Mouse (Mus musculus): ENCODE measurements at regions not wholly inside any gene's neighbourhood (a gene's known extent, or its start where the extent isn't known, plus 50 kb on each side); places are given as distances from the start of the nearest gene placed in this dataset.

GRCm38 (mm10) chr7:68945886-68946863 lies 197.1 kb upstream of the Arrdc4 start:
- DNase-seq (ENCODE audit: low read depth in 2 of 2, low spot score in 2 of 2), result no peak

- DNase-seq (ENCODE audit: low read depth in 2 of 2, low spot score in 2 of 2), result no peak
Measured at GRCm38 (mm10) chr7:68930627-68931334, 181.7 kb upstream of the Arrdc4 start.

DNA sequence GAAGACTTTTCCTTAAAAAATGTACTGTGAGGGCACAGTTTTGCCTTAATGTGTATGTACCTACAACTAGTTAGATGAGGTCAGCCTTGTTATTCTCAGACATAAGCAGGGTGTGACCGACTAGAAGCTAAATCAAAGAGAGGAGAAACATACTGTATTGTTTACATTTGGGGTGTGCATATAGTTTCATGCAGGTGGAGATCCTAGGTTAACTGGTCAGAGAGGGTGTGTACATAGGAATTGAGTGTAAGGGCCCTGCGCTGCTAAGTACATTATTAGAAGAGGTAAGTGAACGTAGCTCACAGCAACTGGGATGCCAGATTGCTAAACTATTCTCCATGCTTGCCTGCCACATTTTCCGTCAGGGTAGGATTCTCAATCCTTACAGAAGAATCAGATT lies 180.6 kb upstream of the Arrdc4 start:
- DNase-seq (ENCODE audit: low read depth in 2 of 2, low spot score in 2 of 2), result no peak

GRCm38 (mm10) chr7:68925640-68926039 lies 176.6 kb upstream of the Arrdc4 start:
- DNase-seq (ENCODE audit: low read depth in 2 of 2, low spot score in 2 of 2), result no peak

GRCm38 (mm10) chr7:68918632-68919435 lies 169.8 kb upstream of the Arrdc4 start:
- DNase-seq (ENCODE audit: low read depth in 2 of 2, low spot score in 2 of 2), result no peak

DNA sequence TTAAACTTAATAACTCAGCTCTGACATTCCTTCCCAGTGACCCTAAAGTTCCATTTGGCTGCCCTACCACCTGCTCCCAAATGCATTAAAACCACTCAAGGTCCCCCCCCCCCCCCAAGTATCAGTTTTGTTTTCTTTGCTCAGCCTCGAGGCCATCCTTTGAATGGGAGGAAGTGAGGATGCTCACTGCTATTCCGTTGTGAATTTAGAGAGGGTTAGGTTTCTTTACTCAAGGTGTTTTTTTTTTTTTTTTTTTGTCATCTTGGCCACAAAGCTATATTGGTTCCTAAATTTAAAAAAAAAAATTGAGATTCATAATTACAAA lies 168.8 kb upstream of the Arrdc4 start:
- DNase-seq (ENCODE audit: low read depth in 2 of 2, low spot score in 2 of 2), result no peak

GRCm38 (mm10) chr7:68917137-68917875 lies 168.3 kb upstream of the Arrdc4 start:
- DNase-seq (ENCODE audit: low read depth in 2 of 2, low spot score in 2 of 2), result no peak

- DNase-seq (ENCODE audit: low read depth in 2 of 2, low spot score in 2 of 2), result no peak
Measured at GRCm38 (mm10) chr7:68915976-68916375, 166.9 kb upstream of the Arrdc4 start.

- no peak for DNase-seq (ENCODE audit: low read depth in 2 of 2, low spot score in 2 of 2)
Measured at GRCm38 (mm10) chr7:68914344-68914743, 165.3 kb upstream of the Arrdc4 start.

DNA sequence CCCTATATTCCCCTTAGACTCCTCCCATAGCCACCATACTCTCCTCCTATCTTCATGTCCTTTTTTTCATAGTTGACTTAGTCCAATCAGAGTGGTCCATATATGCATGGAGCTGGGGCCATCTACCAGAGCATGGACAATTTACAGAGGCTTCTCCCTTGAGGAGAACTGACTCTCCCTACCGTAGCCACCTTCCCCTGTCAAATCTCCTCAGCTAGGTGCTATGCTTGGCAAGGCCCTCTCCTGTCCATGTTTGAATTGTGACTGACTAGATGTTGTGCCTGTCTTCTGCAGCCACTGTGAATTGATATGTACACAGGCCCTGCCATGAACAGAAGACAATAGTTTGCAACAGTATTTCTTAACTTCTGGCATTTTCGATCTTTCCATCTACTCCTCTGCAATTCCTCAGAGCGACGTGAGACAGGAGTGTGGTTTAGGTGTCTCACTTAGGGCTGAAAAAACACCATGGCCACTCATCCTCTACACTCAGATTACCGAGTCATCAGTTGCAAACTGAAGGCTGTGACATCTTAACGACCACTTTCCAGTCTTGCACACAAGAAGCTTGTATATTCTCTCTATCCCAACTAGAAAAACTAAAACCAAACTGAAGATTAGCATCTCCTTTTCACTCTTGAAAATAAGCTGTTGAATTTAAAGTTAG lies 163.1 kb upstream of the Arrdc4 start:
- DNase-seq (ENCODE audit: low read depth in 2 of 2, low spot score in 2 of 2), result no peak

DNA sequence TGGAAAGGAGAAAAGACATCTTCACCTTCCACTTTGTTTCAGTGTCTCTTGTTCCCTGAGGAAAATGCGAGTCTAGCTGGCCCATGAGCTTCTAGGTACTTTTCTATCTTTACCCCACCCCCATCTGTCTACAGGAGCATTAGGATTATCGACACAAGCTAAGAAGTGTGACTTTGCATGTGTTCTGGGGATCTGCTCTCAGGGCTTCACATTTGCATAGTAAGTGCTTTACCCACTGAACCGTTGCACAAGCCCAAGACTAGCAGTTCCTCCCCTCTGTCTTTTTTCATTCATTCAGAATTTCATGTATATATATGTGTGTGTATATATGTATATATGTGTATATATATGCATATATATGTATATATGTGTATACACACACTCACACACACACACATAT lies 162.5 kb upstream of the Arrdc4 start:
- DNase-seq (ENCODE audit: low read depth in 2 of 2, low spot score in 2 of 2), result no peak

DNA sequence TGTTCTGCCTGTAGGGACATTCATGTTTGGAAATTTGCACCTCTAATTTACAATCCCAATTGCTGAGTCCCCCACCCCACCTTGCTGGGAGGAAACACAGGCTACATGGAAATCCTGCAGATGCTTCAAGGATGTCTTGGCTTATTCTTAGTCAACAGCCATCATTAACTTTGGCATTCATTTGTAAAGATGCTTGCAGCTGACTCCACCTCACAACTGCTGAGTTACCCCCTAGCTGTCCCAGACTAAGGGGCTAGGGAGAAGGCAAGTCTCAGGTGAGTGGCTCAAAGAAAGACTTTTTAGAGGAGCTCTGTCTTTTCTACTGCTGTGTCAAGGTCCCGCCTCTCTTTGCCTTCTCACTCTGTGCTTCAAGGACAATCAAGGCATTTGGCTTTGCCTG lies 160.7 kb upstream of the Arrdc4 start:
- DNase-seq (ENCODE audit: low read depth in 2 of 2, low spot score in 2 of 2), result no peak

DNA sequence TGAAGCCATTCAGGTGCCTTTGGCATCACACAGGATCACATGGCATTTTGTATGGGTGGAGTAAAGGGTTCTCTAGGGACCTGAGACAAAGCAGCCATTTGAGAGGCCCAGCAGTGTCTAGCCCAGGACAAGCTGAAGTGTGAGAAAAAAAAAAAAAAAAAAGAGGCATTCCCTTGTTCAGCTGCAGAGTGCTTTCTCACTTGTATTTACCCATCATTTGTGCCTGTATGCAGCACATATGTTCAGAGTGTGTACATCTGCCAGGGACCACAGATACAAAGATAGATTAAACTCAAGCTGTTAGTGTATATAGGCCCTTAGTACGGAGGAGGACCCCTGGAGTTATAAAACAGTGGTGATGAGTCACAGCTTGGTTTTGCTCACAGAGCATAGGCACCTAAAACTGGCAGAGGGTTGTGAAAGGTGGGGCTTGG lies 159.4 kb upstream of the Arrdc4 start:
- no peak for DNase-seq (ENCODE audit: low read depth in 2 of 2, low spot score in 2 of 2)

DNA sequence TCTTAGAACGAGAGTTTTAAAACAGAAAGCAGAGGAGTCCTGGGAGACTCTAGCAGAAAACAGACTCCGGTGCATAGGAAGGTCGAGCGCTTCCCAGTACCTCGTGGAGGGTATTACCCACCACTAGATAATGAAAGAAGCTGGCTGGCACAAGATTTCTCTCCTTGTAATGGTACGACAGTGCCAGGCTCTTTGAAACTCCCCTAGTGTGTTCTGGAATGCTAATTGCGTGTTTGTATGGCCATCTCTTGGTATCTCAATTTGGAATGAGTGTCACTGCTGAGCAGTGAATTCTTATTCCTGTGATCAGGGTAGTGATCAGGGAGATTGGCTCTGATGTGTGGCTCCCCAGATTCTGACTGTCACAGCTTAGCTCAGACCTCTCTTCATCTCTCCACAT lies 158.8 kb upstream of the Arrdc4 start:
- DNase-seq (ENCODE audit: low read depth in 2 of 2, low spot score in 2 of 2), result no peak

DNA sequence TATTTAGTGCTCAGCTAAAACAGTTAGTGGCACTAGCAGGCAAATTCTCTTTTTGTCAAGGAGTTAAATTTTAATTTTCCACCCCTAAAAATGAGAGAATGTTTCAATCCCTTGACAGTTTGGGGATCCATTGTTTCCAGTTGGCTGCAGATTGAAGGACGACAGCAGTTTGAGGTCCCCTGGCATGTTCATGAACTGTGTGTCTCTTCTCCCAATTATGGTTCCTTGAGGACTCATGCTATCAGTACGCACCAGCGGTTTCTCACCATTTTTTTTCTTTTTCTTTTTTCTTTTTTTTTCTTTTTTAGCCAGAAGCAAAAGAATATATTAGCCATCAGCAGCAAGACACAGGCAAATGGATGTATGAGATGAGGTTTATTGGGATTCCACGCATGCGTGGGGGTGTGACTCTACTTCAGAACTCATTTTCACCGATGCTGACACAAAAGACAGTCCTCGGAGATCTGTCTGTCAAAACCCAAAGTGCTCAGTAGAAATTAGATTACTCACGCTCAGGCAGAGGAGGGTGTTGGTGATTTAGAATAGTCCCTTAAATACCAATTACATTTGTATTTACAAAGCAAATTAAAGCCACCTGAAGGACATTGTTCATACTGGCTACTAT lies 157.8 kb upstream of the Arrdc4 start:
- DNase-seq (ENCODE audit: low read depth in 2 of 2, low spot score in 2 of 2), result no peak

DNA sequence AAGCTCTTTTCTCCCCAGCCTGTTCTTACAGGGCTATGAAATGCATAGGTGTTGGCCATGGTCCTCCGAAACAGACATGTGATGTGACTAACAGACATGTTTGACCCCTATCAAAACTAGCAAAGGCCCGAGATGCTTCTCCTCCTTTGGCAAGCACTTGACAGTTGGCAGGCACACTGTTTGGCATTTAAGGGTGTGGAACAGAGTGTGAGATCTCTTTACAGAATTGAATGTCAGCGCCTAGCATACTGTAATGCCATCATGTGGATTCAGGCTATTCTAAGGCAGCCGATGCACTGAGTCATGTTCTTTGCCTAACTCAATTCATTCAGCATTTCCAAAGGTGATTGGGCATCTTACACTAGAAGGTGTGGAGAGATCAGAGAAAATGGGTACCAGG lies 156.8 kb upstream of the Arrdc4 start:
- no peak for DNase-seq (ENCODE audit: low read depth in 2 of 2, low spot score in 2 of 2)

DNA sequence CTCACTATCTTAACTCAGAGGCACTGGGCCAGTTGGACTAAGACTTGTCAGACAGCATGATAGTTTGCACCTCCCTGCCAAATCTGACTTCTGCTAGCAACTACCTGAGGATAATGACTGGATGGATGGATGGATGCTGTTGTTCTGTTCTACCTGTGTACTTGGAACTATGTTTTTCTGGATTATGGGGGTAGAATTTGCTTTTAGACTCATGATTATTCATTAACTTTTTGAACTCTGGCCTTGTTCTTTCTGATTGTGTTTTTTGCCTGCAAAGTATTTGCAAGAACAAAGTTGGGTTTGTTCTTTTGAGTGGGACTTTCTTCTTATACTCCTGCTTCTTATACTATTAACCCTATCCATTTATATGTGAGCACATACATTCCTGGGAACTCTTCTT lies 137.1 kb upstream of the Arrdc4 start:
- no peak for DNase-seq (ENCODE audit: low read depth in 2 of 2, low spot score in 2 of 2)

GRCm38 (mm10) chr7:68873008-68873407 lies 124.0 kb upstream of the Arrdc4 start:
- no peak for DNase-seq (ENCODE audit: low read depth in 2 of 2, low spot score in 2 of 2)

DNA sequence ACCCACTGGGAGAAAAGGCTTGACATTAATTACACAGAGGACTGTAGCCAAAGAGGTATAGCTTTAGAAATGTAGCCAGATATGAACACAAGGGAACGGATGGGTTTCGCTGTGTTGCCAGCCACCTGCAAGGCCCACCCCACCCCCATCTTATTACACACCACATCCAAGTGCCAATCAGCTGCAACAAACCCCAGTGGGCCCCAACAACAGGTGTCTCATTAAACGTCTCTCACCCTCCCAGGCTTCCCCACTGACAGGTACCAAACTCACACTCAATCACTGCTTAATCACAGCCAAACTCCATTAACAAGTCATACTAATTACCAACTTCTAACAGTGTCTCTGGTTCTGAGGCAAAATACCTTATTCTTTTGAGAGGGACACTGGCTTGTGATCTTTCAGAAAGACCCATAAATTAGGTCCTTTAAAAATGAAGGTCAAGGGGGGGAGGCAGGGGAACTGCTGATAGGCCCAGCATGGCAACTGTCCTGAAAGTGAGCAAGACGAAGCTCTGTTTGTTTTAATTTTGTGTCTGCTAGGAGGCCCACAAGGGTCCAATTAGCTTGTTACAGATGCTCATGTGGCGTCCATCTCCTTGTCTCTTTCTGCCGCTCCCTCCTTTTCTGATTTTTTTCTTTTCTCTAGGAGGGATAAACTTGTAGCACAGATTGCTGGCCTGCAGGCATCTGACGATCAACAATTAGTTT lies 115.4 kb upstream of the Arrdc4 start:
- DNase-seq (ENCODE audit: low read depth in 2 of 2, low spot score in 2 of 2), result no peak
